Mouse (Mus musculus) left cerebral cortex, postnatal 36 days (tissue): ENCODE measurements around the gene Ccdc148. TPM values are rescaled to one million over a fixed set of nuclear protein-coding genes. Genes with fewer than 3 reads are reported as not detected.

Experiments
- DNase-seq, 2 experiments: peaks; one replicate each; pipeline ENCODE4 v3.0.0; 2021 to 2022; ENCODE audit warnings: low spot score in 2 of 2, mixed read lengths in 1 of 2
- intact Hi-C: fragments of 180-260 bp; cut with DNase I; formaldehyde crosslinking; loops from one replicate; pipeline ENCODE4 v1.15.1; 2025
- total RNA-seq, 2 experiments: library from RNA; stranded (reverse); gene quantifications; 2 replicates each; pipeline ENCODE4 v1.2.3; 2021

Ccdc148 gene
- total RNA-seq, 2 experiments from 2014 or later = 11.1 to 12.2 TPM

DNA sequence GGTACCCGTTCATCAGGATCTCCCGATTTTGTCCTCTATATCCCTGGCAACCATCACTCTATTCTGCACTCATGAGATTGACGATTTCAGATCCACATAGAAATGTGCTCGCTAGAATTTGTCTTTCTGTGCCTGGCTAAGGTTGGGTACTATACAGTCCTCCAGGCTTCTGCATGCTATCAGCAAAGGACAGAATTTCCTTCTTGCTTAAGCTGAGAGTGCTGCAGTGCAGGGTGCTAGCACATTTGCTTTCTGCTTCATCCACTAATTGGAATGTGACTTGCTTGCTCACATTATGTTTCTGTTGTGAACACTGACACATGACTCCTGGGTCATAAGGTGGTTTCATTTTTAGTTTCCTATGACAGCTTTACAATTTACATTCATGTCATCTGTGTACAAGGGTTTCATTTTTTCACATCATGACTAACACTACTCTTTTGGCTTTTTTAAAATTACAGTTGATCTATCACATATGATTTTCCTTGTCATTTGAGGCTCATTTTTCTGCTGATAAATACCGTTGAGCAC, 104.8 kb downstream of the Ccdc148 start:
- intact Hi-C loops = no loop called here
- DNase-seq = no peak

DNA sequence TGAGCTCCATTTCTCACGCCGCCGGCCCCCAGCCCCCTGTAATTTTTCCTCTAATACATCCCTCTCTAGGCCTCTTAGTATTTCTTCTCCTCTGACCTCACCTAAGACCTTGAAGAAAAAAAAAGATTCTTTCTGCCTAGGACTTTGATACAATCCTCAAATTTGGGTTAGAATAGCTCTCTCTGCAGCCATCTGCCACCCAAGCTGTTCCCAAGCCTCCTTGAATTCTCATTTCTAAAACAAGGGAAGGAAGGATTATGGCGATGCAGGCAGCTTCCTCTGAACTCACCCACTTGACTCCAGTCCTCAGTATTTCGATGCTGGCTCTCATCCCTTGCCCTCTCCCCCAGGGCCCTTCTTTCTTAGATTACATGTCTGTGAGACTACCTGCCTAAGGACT, 106.1 kb downstream of the Ccdc148 start:
- DNase-seq = peak; percentile 34 to 44
- intact Hi-C loops = no loop called here

DNA sequence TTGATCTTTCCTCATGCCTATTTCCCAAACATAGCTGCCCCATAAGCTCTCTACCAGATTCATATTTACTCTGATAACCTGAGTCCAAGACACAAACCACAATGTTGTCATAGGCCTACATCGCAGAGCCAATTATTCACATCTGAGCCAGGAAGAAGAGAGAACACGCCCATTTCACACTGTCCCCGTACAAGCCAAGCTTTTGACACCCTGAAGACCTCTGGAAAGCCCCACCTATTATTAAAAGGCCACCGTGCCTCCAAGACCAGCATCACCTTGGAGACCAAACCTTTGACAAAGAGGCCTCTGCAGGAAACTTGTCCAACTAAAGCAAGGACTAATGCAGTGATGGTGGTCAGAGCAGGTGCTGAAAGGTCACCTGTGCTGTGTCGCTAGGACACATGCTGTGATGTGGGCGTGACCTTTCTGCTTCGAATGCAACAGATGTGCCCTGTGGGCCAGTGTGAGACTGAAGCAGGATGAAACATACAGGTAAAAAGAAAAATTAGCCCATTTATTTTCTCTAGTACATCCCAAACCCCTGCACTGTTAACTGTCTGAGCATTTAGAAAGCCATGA, 106.9 kb downstream of the Ccdc148 start:
- DNase-seq = no peak
- intact Hi-C loops = no loop called here

DNA sequence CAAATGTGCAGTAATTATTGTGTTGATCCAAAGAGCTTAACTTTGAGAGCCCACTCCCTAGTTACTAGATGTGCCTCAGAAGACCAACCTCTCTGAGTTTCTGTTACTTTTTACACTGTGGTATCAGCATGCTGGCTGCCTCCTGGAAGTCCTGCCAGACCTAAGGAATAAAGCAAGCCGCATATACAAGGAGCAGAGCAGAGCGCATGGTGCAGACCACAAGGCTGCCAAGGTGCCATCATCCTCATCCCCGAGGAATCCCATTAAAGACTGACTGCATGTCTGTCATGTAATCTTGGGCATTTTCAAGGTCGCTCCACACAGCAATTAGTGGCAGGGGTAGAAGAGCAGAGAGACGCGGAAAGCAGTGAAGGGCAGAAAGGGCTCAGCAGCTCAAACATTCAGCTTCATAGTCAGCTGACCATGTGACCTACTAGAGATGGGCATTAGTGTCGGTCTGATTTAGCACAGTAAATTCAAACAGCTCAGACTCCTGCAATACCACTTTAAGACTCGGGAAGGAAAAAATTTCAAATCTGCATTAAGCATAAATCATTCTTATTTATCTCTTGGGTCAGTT, 110.1 kb downstream of the Ccdc148 start:
- intact Hi-C loops = no loop called here

DNA sequence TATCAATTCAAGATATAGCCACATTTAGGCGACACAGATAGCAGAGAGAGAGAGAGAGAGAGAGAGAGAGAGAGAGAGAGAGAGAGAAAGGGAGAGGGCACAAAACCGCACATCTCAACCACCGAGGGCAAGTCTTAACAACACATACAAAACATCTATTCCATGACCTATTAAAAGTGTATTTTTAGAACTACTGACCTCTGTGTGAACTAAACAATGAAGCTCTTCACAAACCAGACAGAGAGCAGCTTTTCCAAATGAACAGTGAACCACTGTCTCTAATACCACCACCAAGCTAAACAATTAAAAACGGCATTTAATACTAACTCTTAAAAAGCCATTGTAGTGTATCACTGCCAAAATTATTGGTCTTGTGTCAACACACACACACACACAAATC, 110.8 kb downstream of the Ccdc148 start:
- intact Hi-C loops = no loop called here
- no peak for DNase-seq

More for the DNA sequence above, 110.1 kb downstream of the Ccdc148 start:
- no peak for DNase-seq

DNA sequence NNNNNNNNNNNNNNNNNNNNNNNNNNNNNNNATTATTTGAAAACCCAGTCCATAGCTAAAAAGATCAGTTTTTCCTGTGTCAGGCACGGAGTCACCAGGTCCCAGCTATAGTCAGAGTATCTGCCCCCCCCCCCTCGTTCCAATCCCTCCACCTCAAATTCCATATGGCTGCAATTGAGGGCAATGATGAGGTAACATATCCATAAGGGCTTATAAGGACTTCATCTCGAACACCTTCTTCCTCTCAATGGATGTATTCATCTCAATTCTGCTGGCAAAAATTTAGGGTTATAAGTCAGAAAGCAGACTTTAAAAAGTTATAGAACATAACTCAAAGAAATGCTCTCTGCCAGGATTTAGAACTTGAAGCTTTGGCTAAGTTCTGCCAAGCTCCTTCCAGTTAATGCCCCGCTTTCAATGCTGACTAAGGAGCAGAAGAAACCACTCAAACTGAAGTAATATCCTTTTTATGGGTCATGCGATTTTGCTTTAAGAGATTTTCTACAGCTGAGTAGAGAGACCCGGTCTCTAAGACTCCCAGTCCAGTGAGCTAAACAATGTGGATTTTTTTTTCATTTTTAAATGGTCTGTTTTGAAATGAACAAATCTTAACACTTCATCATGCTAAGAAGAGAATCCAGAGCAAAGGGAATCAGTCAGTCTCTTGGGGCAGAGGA, 111.6 kb downstream of the Ccdc148 start:
- intact Hi-C loops = no loop called here
- no peak for DNase-seq

DNA sequence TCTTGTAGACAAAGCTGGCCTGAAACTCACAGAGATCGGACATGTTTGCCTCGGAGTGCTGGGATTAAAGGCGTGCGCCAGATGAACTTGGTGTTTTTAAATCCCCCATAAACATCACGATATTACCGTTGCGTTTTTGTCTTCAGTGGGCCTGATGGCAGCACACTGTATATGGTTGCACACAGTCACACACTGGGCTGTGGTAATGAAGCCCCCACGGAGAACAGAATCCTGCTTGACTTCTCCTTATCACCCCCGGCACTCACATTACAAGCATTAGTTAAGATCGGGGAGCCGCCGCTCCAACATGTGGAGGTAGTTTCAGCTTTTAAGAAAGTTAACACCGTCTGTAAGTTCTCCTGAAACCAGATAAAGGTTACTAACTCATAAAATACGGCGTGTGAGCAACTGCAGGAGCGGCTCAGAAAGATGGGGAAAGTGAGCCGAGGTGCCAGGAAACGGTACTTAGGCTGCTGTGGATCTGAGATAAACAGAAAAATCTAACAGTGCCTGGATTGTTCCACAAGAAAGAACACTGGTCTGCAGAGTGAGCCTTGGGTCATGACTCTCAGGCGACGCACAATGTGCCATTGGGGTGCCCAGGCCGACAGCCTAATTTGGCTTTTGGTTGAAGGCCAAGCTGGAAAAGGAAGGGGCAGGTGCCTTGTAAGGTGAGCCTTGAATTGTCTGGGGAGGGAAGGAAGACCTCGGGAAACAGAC, 117.0 kb downstream of the Ccdc148 start:
- no peak for DNase-seq
- intact Hi-C loops = no loop called here

DNA sequence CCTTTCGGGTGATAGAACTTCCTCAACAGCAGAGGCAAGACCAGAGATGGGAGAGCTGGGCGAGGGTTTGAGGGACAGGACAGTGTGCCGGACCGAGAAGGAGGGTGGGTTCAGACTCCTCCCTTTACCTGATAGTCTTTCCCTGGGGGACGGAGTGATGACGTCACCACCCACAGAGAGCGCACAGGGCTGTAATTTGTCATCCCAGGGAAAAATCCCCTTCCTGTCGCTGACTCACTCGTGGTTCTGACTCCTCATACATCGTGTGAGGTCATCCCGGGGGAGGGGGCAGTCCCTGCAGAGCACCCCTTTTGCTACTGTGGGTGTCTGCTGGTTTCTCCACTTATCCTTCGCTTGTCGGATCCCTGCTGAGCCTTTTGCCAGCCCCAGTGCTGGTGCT, 117.9 kb downstream of the Ccdc148 start:
- DNase-seq = no peak
- intact Hi-C loops = no loop called here

DNA sequence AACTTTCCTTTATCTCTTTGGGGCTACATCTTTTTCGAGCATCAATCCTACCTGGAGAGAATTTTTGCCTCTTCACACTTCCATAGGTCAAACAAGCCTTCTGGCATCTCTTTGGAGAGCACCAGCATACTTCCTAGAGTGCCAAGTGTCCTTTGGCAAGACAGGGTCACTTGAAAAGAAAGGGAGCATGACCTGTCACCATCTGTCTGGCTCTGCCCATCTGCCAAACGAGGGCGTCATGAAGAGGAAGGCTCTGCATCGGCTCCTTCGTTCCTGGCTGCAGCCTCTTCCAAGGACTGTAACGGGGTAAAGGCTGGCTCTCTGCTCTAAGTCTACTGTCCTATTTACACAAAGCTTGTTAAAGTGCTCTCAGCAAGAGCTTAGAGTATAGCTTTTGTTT, 124.0 kb downstream of the Ccdc148 start:
- intact Hi-C loops = no loop called here
- DNase-seq = no peak

DNA sequence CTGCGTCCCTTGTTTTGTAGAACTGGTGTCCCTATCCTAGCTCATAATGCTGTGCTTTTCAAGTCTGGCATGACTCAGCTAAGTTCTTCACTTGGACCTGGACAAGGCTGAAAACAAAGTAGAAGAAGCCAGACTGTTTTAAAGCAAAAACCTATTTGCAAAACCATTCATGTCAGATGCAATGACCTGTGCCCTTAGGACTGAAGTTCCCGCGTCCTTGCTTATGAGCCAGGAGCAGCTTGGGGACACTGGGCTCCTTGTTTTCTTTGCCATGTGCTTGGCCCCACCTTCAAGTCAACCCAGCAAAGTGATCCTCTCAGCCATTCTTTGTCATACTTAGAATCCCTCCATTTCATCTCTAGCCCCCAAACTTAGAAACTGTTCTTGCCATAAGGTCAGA, 125.3 kb downstream of the Ccdc148 start:
- intact Hi-C loops = no loop called here
- DNase-seq = no peak

DNA sequence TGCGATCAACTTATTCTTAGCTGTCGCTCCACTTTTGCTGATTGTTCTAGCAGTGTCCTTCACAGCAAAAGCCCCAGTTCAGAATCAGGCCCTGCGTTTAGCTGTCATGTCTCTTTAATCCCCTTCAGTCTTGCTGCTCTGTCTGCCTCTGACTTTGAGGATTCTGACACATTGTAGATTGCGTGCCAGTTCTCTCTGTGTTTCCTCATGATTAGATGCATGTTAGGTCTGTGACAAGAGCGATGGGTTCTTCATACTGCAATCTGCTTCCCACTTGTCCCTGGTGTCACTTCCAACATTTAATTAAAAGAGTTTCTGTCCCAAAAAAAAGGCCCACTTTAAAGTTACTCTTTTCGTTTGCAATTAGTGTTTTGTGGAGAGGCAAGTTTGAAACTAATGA, 126.2 kb downstream of the Ccdc148 start:
- intact Hi-C loops = no loop called here
- DNase-seq = no peak

DNA sequence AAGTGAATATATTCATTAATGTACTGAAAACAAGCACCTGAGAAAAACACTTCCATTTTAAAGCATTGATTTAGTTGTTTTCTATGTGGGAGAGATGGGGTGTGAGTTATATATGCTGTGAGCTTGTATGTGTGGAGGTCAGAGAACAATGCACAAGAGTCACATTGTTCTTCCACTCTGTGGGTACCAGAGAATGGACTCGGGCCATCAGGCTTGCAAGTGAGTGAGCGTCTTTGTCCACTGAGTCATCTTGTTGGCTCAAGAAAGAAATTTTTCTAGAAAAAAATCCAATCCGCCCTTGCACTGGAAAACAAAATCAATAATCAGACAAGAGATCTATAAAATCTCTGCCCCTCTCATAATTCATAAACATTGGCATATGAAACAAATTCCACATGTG, 135.9 kb downstream of the Ccdc148 start:
- intact Hi-C loops = no loop called here

DNA sequence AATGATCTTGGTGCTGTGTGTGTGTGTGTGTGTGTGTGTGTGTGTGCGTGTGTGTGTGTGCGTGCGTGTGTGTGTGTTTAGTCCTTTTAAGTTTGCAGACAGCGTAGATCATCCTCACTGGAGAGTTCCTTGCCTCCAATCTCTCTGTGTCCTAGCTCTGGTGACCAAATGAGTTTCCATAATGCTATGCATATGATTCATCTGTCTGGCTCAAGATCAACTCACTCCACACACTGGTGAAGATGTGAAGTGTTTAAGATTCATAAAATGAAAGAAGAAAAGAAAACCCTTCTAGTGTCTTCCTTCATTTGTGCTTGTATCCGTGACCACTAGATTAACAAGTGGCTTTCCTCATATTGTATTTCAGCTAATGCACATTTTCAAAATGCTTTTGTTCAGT, 153.1 kb downstream of the Ccdc148 start:
- DNase-seq = no peak
- intact Hi-C loops = no loop called here

More for the DNA sequence above, 135.9 kb downstream of the Ccdc148 start:
- no peak for DNase-seq

DNA sequence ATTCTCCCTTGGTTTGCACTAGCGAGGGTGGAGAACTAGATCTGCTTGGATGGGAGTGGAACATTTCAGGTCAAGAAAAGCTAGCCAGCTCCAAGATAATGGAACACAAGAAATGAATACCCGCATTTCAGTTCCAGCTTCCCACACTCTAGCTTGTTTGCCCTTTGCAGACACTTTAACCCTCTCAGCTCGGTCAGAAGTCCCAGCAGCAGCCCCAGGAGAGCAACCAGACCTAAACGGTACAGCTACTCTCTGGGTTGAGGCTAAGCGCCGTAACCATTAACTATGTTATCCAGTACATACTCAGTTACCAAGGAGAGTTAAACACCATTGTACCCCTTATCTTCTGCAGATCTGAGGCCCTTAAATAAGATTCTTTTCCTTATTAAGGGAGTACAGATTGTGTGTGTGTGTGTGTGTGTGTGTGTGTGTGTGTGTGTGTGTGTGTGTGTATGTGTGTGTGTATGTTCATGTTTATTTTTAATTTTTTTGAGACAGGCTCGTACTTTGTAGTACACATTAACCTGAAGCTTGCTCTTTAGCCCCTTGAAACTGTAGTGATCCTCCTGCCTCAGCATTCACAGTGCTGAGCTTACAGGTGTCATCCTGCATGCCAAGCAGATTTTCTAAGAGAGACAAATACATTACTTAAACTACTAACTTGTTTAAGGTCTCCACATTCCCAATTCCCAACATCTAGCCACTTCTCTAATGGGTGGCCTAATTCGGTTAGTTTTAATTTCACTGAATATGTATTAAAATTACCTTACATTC, 153.7 kb downstream of the Ccdc148 start:
- no peak for DNase-seq
- intact Hi-C loops = no loop called here

DNA sequence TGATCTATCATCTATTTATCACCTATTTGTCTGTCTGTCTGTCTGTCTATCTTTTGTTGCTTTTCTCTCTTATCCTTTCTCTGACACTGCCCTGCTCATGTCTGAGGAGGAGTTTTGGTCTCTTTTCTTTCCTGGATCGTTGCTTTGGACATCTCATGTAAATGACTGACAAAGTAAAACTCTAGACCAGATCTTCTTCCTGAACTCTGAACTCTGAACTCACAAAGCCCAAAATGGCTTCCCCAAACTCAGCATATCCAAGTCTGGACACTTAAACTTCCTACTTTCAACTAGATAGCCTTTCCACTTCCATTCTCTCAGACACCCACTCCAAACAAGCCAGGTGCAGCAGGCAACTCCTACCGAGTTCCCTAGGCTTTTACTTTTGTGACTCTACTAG, 163.3 kb downstream of the Ccdc148 start:
- no peak for DNase-seq
- intact Hi-C loops = no loop called here

DNA sequence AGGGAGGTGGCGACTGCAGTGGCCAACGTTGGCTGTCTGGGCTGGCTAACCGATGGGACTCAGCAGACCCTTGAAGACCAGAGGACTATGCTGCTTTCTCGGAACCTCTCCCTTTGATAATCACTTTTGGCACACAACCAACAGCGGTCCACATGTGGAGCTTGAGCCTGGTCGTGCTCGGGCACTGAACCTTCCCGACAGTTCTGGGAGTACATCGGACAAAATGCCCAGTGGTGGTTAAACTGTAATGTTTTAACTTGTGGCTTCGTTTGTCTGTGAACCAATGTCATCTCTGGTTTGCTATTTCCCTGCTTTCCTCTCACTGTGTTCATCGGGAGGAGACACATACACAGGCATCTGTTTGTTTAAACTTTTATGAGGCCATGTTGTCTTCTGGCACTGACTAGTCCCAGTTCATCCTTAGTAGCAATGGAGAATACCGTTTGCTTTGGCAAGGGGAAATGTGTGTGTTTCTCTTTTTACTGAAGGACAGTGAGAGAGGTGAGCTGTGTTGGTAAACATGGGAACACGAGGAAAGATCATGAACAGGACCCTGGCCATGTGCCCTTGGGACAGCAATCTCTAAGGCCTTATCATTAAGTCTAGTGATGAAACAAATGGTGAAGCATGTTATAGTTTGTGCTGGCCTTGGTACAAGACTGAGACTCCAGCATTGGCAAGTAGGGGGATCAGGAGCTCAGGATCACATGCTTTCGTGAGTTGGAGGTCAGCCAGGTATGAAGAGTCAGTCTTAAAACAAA, 167.9 kb downstream of the Ccdc148 start:
- no peak for DNase-seq
- intact Hi-C loops = no loop called here

DNA sequence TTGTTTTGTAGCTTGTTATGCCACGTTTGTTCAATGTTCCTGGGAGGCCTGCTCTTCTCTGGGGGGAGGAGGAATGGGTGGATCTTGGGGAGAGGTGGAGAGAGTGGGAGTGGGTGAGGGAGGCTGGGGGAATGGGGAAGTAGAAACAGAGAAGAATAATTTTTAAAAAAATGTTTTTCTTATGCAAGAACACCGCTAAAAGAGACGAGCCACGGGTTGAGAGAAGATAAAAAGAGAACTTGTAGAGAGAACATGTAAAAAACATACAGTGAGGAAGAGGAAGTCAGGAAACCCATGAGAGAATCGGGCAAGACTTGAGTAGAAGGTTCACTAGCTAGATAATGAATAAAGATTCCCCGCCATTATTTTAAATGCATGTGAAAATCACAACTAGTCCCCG, 182.4 kb downstream of the Ccdc148 start:
- intact Hi-C loops = no loop called here
- DNase-seq = no peak

DNA sequence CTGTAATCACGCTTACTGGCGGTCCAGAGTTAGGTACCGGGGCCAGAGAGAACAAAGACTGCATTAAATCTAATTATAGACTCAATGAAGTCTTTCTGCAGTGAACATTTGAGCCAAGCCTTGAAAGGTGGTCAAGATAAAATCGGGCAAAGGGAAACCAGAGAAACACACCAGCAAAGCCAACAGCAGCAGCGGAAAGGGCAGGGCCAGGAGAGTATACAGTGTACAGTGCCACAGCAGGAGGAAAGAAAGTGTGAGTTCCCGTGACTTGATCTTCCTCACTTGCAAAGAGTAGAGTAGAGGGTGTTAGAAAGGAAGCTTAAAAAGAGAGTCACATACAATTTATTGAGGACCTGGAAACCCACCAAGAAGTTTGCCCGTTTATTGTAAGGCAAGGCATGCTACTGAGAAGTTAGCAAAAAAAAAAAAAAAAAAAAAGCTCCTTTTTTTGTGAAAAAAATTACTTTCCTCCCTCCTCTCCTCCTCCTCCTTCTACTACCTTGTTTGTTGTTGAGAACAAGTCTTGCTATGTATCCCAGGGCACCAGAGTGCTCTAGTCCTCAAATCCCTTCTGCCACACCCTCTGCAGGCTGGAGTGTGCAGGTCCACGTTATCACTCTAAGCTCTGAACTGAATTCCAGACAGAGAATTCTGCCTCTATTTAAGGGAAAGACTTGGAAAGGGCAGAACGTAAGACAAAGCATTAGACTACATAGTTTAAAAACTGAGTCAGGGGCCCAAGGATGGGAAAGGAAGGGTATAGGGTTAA, 188.8 kb downstream of the Ccdc148 start:
- intact Hi-C loops = no loop called here
- DNase-seq = no peak
